Mouse (Mus musculus) ES-Bruce4 (cell line): ENCODE results near the gene Wfs1. TPM values are rescaled to one million over a fixed set of nuclear protein-coding genes. Genes with fewer than 3 reads are reported as not detected.

Experiments
- H3K27ac ChIP-seq: 2 replicates; pipeline ENCODE4 v1.5.1; 2012; ENCODE audit warnings: low read length, inconsistent platforms; ENCODE audit not compliant: insufficient read depth
- H3K27me3 ChIP-seq: 2 replicates; pipeline ENCODE4 v1.6.1; 2012; ENCODE audit warnings: mild to moderate bottlenecking, low read length, inconsistent platforms; ENCODE audit not compliant: control insufficient read depth, poor library complexity, insufficient read depth, severe bottlenecking
- H3K36me3 ChIP-seq: 2 replicates; pipeline ENCODE4 v1.6.1; 2012; ENCODE audit warnings: inconsistent platforms, mild to moderate bottlenecking, low read length, moderate library complexity; ENCODE audit not compliant: control insufficient read depth, poor library complexity, insufficient read depth, severe bottlenecking
- H3K4me1 ChIP-seq: one replicate; pipeline ENCODE4 v1.8.1; 2011; ENCODE audit warnings: low read length; ENCODE audit not compliant: control insufficient read depth, insufficient read depth
- H3K4me3 ChIP-seq: 2 replicates; pipeline ENCODE4 v1.5.1; 2011; ENCODE audit warnings: low read depth, mild to moderate bottlenecking, low read length
- H3K9ac ChIP-seq: 2 replicates; pipeline ENCODE4 v1.6.1; 2012; ENCODE audit warnings: low read depth, mild to moderate bottlenecking, inconsistent platforms; ENCODE audit not compliant: poor library complexity, severe bottlenecking
- H3K9me3 ChIP-seq: replicated peaks from 2 replicates; pipeline ENCODE4 v1.6.1; 2012; ENCODE audit warnings: mild to moderate bottlenecking, low read length, inconsistent platforms; ENCODE audit not compliant: control insufficient read depth, poor library complexity, insufficient read depth, severe bottlenecking
- CTCF ChIP-seq: IDR thresholded peaks from one replicate; pipeline ENCODE4 v1.8.1; 2011; ENCODE audit warnings: low read depth, low read length
- EP300 ChIP-seq: IDR thresholded peaks from 2 replicates; pipeline ENCODE4 v1.6.1; 2011; ENCODE audit warnings: low read depth, low read length; ENCODE audit not compliant: insufficient read depth
- POLR2A ChIP-seq: IDR thresholded peaks from one replicate; pipeline ENCODE4 v1.8.1; 2011; ENCODE audit warnings: low read length; ENCODE audit not compliant: insufficient read depth
- polyA plus RNA-seq: library from polyadenylated mRNA; stranded (reverse); fragments of >200 nt; gene quantifications from 2 replicates; pipeline ENCODE4 v1.2.4, GENCODE M21; 2011; ENCODE audit warnings: low read depth; ENCODE audit not compliant: missing spikeins, insufficient read depth, insufficient read length

Wfs1 gene
- polyA plus RNA-seq, 1 experiment = 10.1 TPM

DNA sequence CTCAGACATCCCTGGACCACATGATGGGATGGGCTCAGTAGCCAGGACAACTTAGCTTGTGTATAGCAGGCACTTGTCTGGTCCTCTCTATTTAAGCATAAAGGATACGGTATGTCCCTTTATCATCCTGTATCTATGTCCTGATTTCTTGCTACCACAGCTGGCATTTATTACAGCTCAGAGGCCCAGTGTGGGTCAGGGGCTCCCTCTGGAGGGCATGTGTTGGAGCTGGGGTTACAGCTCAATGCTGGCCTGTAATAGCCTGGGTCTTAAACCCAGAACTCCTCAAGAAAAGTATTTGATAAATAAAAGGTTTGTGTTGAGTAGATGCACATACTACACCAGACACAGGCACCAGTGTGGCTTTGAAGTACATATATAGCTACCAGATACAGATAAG, 68.9 kb downstream of the Wfs1 start:
- no peaks in the 10 kb centered on the region for H3K4me1 ChIP-seq
- H3K27me3 ChIP-seq = no peaks in the 10 kb centered on the region
- H3K36me3 ChIP-seq = no peaks in the 10 kb centered on the region
- no peak overlapping the region for H3K9ac ChIP-seq
- TF ChIP-seq CTCF = peak; percentile 69
- no peak for TF ChIP-seq POLR2A
- H3K9me3 ChIP-seq = no peaks in the 10 kb centered on the region
- no peak overlapping the region for H3K27ac ChIP-seq
- no peak overlapping the region for H3K4me3 ChIP-seq

DNA sequence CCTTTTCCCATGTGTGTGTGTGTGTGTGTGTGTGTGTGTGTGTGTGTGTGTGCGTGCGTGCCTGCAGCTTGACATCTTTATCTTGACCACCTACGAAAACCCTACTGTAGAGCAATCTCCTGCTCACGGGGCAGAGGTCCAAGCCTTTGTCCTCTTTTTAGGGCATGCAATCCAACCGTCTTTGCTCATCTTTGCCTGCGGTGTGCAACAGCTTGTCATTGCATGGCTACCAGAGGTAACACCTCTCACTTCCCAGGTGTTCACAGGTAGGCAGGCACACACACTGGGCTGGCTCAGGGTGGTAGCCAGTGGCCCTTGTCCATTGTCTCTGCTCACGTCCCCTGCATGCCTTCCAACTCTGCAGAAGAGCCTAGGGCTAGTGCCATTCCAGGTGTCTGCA, 71.0 kb downstream of the Wfs1 start:
- H3K36me3 ChIP-seq = no peaks in the 10 kb centered on the region
- no peaks in the 10 kb centered on the region for H3K9me3 ChIP-seq
- no peak for TF ChIP-seq EP300
- TF ChIP-seq POLR2A = no peak
- TF ChIP-seq CTCF = no peak
- H3K9ac ChIP-seq = no peak overlapping the region
- H3K27ac ChIP-seq = no peak overlapping the region
- no peaks in the 10 kb centered on the region for H3K27me3 ChIP-seq
- H3K4me1 ChIP-seq = no peaks in the 10 kb centered on the region
- H3K4me3 ChIP-seq = no peak overlapping the region

DNA sequence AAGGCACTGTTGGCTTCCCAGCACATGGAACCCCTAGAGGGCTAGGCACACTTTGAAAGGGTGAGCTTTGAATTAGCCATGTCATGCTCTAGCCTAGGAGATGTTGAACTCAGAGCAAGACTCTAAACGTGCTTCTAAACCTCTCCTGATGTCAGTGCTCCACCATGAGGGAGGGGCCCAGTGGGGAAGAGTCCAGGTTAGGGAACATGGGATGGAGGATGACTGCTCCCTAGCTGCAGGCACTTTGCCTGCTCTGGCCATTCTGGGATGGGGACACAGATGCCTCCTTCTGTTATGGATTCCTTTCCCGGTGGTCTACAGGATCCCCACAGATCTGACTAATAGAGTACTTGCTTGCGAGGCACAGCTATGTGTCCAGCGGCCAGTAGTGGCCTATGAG, 71.8 kb downstream of the Wfs1 start:
- Histone ChIP-seq H3K4me1 (no peaks in the 10 kb centered on the region), H3K27ac (no peak overlapping the region), H3K4me3 (no peak overlapping the region), H3K9me3 (no peaks in the 10 kb centered on the region), H3K27me3 (no peaks in the 10 kb centered on the region), H3K36me3 (no peaks in the 10 kb centered on the region), H3K9ac (no peak overlapping the region)
- no peak for TF ChIP-seq CTCF
- no peak for TF ChIP-seq EP300
- no peak for TF ChIP-seq POLR2A

DNA sequence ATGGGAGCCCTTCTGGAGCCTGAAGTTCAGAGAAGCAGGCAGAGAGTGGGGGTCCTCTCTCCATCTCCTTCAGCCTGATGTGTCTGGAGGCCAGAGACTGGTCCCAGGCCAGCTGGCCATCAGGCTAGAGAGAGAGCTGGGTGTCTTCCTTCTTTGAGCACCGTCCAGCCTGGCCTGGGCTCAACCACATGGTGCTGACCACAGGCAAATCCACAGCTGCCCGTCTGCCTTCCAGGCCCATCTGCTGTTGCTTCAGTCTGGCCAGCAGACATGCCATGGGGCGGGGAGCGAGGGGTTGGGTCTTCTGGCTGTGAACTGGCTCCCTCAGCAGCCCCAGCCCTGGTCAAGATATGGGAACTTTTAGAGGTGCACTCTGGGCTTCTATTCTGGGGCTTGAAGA, 72.4 kb downstream of the Wfs1 start:
- H3K9me3 ChIP-seq = no peaks in the 10 kb centered on the region

More for the DNA sequence above, 72.4 kb downstream of the Wfs1 start:
- Histone ChIP-seq H3K36me3 (no peaks in the 10 kb centered on the region), H3K27ac (no peak overlapping the region), H3K4me3 (no peak overlapping the region), H3K4me1 (no peaks in the 10 kb centered on the region), H3K9ac (no peak overlapping the region), H3K27me3 (no peaks in the 10 kb centered on the region)
- TF ChIP-seq EP300 (no peak), POLR2A (no peak), CTCF (no peak)

Other genes starting within 250 kb of the Wfs1 start
- gene Bloc1s4, start 240.6 kb downstream of the Wfs1 start, polyA plus RNA-seq = 8.6 and 9.7 TPM in 2 replicates
- gene Mrfap1, start 192.4 kb downstream of the Wfs1 start, polyA plus RNA-seq = 312 and 320 TPM in 2 replicates
- 10.5 and 11.4 TPM in 2 replicates for gene Man2b2, start 158.6 kb downstream of the Wfs1 start, polyA plus RNA-seq
- 14.6 and 15.9 TPM in 2 replicates for gene Ppp2r2c, start 120.7 kb downstream of the Wfs1 start, polyA plus RNA-seq
- gene Gm1043, start 96.2 kb upstream of the Wfs1 start, polyA plus RNA-seq = not detected in 2 replicates